Mouse (Mus musculus): ENCODE measurements around the gene 1110017D15Rik. TPM values are rescaled to one million over a fixed set of nuclear protein-coding genes. Genes with fewer than 3 reads are reported as not detected.

Gene 1110017D15Rik
- total RNA-seq, 1 experiment: not detected

DNA sequence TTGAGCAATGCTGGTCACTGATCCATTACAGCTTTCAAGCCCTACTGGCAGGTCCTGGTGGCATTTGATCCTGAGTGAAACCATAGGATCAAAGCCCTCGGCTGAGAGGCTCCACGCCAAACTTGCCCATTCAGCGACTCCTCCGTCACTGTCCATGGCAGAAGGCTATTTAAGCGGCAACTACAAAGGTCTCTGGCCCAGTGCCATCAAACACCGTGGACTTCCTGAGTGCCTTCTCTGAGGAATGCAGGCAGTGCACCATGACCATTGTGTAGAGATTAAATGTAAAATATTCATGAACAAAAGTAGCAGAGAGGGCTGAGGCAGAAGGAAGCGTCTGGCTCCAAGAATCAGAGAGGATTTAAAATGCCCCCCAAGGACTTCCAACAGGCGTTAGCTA, 10.9 kb upstream of the 1110017D15Rik start:
- no peak for DNase-seq (ENCODE audit: low read depth, low spot score)
- H3K27ac ChIP-seq (ENCODE audit: insufficient read depth, low read depth, low read length, poor library complexity, severe bottlenecking): no peak overlapping the region
- no peak overlapping the region for H3K4me3 ChIP-seq (ENCODE audit: insufficient read depth in 1 of 2, low read depth in 1 of 2, low read length in 2 of 2, poor library complexity in 1 of 2, severe bottlenecking in 1 of 2)
- no peaks in the 10 kb centered on the region for H3K9me3 ChIP-seq (ENCODE audit: control insufficient read depth, insufficient read depth, low read depth, low read length)
- no peak overlapping the region for H3K9ac ChIP-seq (ENCODE audit: insufficient read depth, low read depth, low read length, poor library complexity, severe bottlenecking)
- in situ Hi-C loops (cut with MboI; ENCODE audit: low sequenced_read_pairs in 2 of 2, unreplicated experiment in 2 of 2): no loop called here
- TF ChIP-seq ZNF384 (IDR thresholded peaks at IDR 0.05; ENCODE audit: low read depth, low read length): no peak
- no peak for TF ChIP-seq MAFK (IDR thresholded peaks at IDR 0.05; ENCODE audit: insufficient read depth, low read depth, low read length)
- TF ChIP-seq CHD2 (IDR thresholded peaks at IDR 0.05; ENCODE audit: low read depth, low read length): no peak
- TF ChIP-seq HCFC1 (IDR thresholded peaks at IDR 0.05; ENCODE audit: borderline replicate concordance, insufficient read depth, low read length): no peak
- no peak for TF ChIP-seq ZC3H11A (IDR thresholded peaks at IDR 0.05; ENCODE audit: borderline replicate concordance, low read depth, low read length)
- H3K36me3 ChIP-seq (ENCODE audit: control insufficient read depth, insufficient read depth, low read length, poor library complexity, severe bottlenecking): no peaks in the 10 kb centered on the region
- H3K4me1 ChIP-seq (ENCODE audit: control insufficient read depth in 2 of 2, insufficient read depth in 2 of 2, low read length in 2 of 2, poor library complexity in 1 of 2): no peaks in the 10 kb centered on the region; a peak in 1 of 4 replicates

DNA sequence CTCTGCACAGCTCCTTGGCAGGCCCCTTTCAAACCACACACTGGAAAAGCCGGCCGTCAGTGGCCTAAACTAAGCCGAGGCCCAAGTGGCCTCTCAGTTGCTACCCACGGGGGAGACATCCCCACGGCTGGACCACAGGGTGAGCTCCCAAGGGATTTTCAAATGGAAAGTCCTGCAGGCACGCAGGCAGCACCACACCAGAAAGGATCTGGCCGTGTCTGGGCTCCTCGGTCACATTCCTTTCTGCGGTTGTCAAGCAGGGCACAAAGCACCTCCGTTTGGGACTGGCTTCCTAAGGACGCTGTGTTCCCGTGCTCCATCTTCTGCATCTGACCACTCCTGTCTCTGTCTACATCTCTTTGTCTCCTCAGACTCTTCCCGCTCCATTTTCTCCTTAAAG, 9.9 kb upstream of the 1110017D15Rik start:
- TF ChIP-seq CHD2 (IDR thresholded peaks at IDR 0.05; ENCODE audit: low read depth, low read length) (no peak), ZC3H11A (IDR thresholded peaks at IDR 0.05; ENCODE audit: borderline replicate concordance, low read depth, low read length) (no peak), HCFC1 (IDR thresholded peaks at IDR 0.05; ENCODE audit: borderline replicate concordance, insufficient read depth, low read length) (no peak), ZNF384 (IDR thresholded peaks at IDR 0.05; ENCODE audit: low read depth, low read length) (no peak), MAFK (IDR thresholded peaks at IDR 0.05; ENCODE audit: insufficient read depth, low read depth, low read length) (no peak)
- no peak overlapping the region for H3K27ac ChIP-seq (ENCODE audit: insufficient read depth, low read depth, low read length, poor library complexity, severe bottlenecking)
- in situ Hi-C loops (cut with MboI; ENCODE audit: low sequenced_read_pairs in 2 of 2, unreplicated experiment in 2 of 2): no loop called here
- H3K4me1 ChIP-seq (ENCODE audit: control insufficient read depth in 2 of 2, insufficient read depth in 2 of 2, low read length in 2 of 2, poor library complexity in 1 of 2): no peaks in the 10 kb centered on the region
- no peaks in the 10 kb centered on the region for H3K36me3 ChIP-seq (ENCODE audit: control insufficient read depth, insufficient read depth, low read length, poor library complexity, severe bottlenecking)
- H3K9ac ChIP-seq (ENCODE audit: insufficient read depth, low read depth, low read length, poor library complexity, severe bottlenecking): no peak overlapping the region
- H3K9me3 ChIP-seq (ENCODE audit: control insufficient read depth, insufficient read depth, low read depth, low read length): no peaks in the 10 kb centered on the region
- no peak overlapping the region for H3K4me3 ChIP-seq (ENCODE audit: insufficient read depth in 1 of 2, low read depth in 1 of 2, low read length in 2 of 2, poor library complexity in 1 of 2, severe bottlenecking in 1 of 2)
- no peak for DNase-seq (ENCODE audit: low read depth, low spot score)

- Histone ChIP-seq H3K9ac (ENCODE audit: insufficient read depth, low read depth, low read length, poor library complexity, severe bottlenecking) (no peak overlapping the region), H3K4me3 (ENCODE audit: insufficient read depth in 1 of 2, low read depth in 1 of 2, low read length in 2 of 2, poor library complexity in 1 of 2, severe bottlenecking in 1 of 2) (no peak overlapping the region)
Observed at GRCm38 (mm10) chr4:41526553-41526952, 9.4 kb upstream of the 1110017D15Rik start.

DNA sequence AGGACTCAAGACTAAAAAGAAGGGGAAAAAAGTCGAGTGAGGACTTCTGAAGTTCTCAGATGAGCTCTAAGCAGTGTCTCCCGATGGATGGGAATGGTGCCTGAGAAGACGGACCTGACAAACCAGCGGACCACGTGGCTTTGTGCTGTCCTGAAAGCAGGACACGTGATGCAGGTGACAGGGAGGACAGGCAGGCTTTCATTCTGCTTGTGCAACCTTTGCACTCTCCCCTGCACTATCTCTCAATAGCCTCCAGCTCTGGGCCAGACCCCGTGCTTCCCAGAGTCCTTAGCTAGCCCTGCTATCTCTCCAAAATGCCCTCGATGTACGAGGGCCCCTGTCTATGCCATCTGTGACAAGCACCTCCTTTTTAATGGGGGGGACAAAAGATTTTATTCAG, 7.7 kb upstream of the 1110017D15Rik start:
- DNase-seq (ENCODE audit: low read depth, low spot score): no peak
- H3K27ac ChIP-seq (ENCODE audit: insufficient read depth, low read depth, low read length, poor library complexity, severe bottlenecking): no peak overlapping the region
- in situ Hi-C loops (cut with MboI; ENCODE audit: low sequenced_read_pairs in 2 of 2, unreplicated experiment in 2 of 2): no loop called here
- H3K4me3 ChIP-seq (ENCODE audit: insufficient read depth in 1 of 2, low read depth in 1 of 2, low read length in 2 of 2, poor library complexity in 1 of 2, severe bottlenecking in 1 of 2): no peak overlapping the region
- H3K4me1 ChIP-seq (ENCODE audit: control insufficient read depth in 2 of 2, insufficient read depth in 2 of 2, low read length in 2 of 2, poor library complexity in 1 of 2): peaks cover 0 to 9% of the 10 kb centered on the region in 2 experiments; a peak in 1 of 4 replicates
- H3K9ac ChIP-seq (ENCODE audit: insufficient read depth, low read depth, low read length, poor library complexity, severe bottlenecking): no peak overlapping the region
- H3K36me3 ChIP-seq (ENCODE audit: control insufficient read depth, insufficient read depth, low read length, poor library complexity, severe bottlenecking): peaks cover 3% of the 10 kb centered on the region; the same call in 1 of the 2 replicates
- H3K9me3 ChIP-seq (ENCODE audit: control insufficient read depth, insufficient read depth, low read depth, low read length): no peaks in the 10 kb centered on the region
- no peak for TF ChIP-seq MAFK (IDR thresholded peaks at IDR 0.05; ENCODE audit: insufficient read depth, low read depth, low read length)
- no peak for TF ChIP-seq CHD2 (IDR thresholded peaks at IDR 0.05; ENCODE audit: low read depth, low read length)
- TF ChIP-seq ZNF384 (IDR thresholded peaks at IDR 0.05; ENCODE audit: low read depth, low read length): no peak
- no peak for TF ChIP-seq HCFC1 (IDR thresholded peaks at IDR 0.05; ENCODE audit: borderline replicate concordance, insufficient read depth, low read length)
- no peak for TF ChIP-seq ZC3H11A (IDR thresholded peaks at IDR 0.05; ENCODE audit: borderline replicate concordance, low read depth, low read length)

More at GRCm38 (mm10) chr4:41526553-41526952, 9.4 kb upstream of the 1110017D15Rik start:
- in situ Hi-C loops (cut with MboI; ENCODE audit: low sequenced_read_pairs in 2 of 2, unreplicated experiment in 2 of 2): no loop called here
- Histone ChIP-seq H3K36me3 (ENCODE audit: control insufficient read depth, insufficient read depth, low read length, poor library complexity, severe bottlenecking) (no peaks in the 10 kb centered on the region), H3K27ac (ENCODE audit: insufficient read depth, low read depth, low read length, poor library complexity, severe bottlenecking) (no peak overlapping the region), H3K4me1 (ENCODE audit: control insufficient read depth in 2 of 2, insufficient read depth in 2 of 2, low read length in 2 of 2, poor library complexity in 1 of 2) (no peaks in the 10 kb centered on the region), H3K9me3 (ENCODE audit: control insufficient read depth, insufficient read depth, low read depth, low read length) (no peaks in the 10 kb centered on the region)
- DNase-seq (ENCODE audit: low read depth, low spot score): no peak
- TF ChIP-seq HCFC1 (IDR thresholded peaks at IDR 0.05; ENCODE audit: borderline replicate concordance, insufficient read depth, low read length): no peak
- TF ChIP-seq ZC3H11A (IDR thresholded peaks at IDR 0.05; ENCODE audit: borderline replicate concordance, low read depth, low read length): no peak

DNA sequence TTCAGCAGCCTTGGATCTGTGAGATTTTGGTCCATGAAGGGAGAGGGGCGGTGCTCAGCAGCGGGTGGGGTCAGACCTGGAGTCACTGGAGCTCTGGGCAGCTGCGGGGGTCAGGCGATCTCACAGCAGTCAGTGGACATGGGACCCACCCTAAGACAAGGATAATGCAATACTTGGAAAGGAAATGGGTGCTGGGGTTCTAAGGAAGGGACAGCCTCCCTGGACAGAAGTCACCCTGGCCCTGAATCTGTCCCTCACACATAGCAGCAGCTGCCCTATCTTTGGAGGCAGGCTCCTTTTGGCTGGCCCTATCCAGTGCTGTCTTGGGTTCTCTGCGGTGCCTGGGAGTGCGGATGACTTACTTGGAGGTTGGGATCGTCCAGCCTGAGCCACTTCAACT, 6.7 kb upstream of the 1110017D15Rik start:
- peaks cover 0 to 11% of the 10 kb centered on the region in 2 experiments; a peak in 1 of 4 replicates for H3K4me1 ChIP-seq (ENCODE audit: control insufficient read depth in 2 of 2, insufficient read depth in 2 of 2, low read length in 2 of 2, poor library complexity in 1 of 2)

More for the DNA sequence above, 6.7 kb upstream of the 1110017D15Rik start:
- no peak for TF ChIP-seq CHD2 (IDR thresholded peaks at IDR 0.05; ENCODE audit: low read depth, low read length)
- TF ChIP-seq MAFK (IDR thresholded peaks at IDR 0.05; ENCODE audit: insufficient read depth, low read depth, low read length): no peak
- TF ChIP-seq HCFC1 (IDR thresholded peaks at IDR 0.05; ENCODE audit: borderline replicate concordance, insufficient read depth, low read length): no peak
- TF ChIP-seq ZNF384 (IDR thresholded peaks at IDR 0.05; ENCODE audit: low read depth, low read length): no peak
- TF ChIP-seq ZC3H11A (IDR thresholded peaks at IDR 0.05; ENCODE audit: borderline replicate concordance, low read depth, low read length): no peak
- Histone ChIP-seq H3K27ac (ENCODE audit: insufficient read depth, low read depth, low read length, poor library complexity, severe bottlenecking) (no peak overlapping the region), H3K9me3 (ENCODE audit: control insufficient read depth, insufficient read depth, low read depth, low read length) (no peaks in the 10 kb centered on the region), H3K9ac (ENCODE audit: insufficient read depth, low read depth, low read length, poor library complexity, severe bottlenecking) (no peak overlapping the region), H3K36me3 (ENCODE audit: control insufficient read depth, insufficient read depth, low read length, poor library complexity, severe bottlenecking) (peaks cover 3% of the 10 kb centered on the region; the same call in 1 of the 2 replicates), H3K4me3 (ENCODE audit: insufficient read depth in 1 of 2, low read depth in 1 of 2, low read length in 2 of 2, poor library complexity in 1 of 2, severe bottlenecking in 1 of 2) (no peak overlapping the region)
- in situ Hi-C loops (cut with MboI; ENCODE audit: low sequenced_read_pairs in 2 of 2, unreplicated experiment in 2 of 2): no loop called here
- DNase-seq (ENCODE audit: low read depth, low spot score): no peak
